Mouse (Mus musculus) left cerebral cortex, adult 8-10 months (tissue): ENCODE data around the gene Tmem107. TPM values are rescaled to one million over a fixed set of nuclear protein-coding genes. Genes with fewer than 3 reads are reported as not detected.
A peak's percentile ranks its signal among the peaks of the same experiment; 100 is the strongest.

ENCODE experiments used
- DNase-seq, 2 experiments: peaks; one replicate each; pipeline ENCODE4 v3.0.0; 2022; ENCODE audit warnings: low spot score in 2 of 2
- total RNA-seq, 4 experiments: library from RNA; stranded (reverse); gene quantifications; 2 replicates each; pipeline ENCODE4 v1.2.4; 2022

Gene Tmem107
- total RNA-seq, 4 experiments from 2014 or later, result 15.2 to 19.4 (median 17.1) TPM

DNA sequence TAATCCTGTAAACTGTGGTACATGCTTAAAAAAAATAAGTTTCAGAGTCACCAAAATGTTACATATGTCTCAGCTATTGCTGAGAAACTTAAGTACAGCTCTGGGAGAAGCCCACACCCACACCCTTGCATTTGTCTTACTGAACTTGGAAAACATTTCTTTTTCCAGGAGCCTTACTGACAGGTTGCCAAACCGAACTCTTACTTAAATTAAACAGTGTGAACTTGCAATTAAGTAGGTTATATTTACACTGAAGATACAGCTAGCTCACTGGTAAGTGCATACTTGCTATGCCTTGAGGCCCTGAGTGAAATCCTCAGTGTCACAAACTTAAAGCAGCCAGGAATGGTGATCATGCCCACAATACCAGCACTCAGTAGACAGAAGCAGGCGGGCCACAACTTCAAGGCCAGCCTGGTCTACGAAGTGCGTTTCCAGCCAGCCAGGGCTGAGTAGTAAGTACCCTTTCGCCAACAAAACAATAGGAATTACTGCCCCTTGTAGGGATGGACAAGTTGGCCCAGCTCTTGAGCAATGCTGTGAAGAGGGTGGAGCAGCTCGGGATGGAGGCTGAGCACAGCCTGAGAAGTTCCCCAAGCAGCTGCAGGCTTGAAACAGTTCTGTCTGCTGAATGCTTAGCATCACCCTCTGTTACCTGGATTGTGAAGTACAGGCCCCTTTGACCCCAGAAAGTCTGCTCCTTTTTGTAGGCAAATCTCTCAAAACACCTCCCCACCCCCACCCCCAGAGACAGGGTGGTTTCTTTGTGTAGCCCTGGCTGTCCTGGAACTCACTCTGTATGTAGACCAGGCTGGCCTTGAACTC lies 3.6 kb downstream of the Tmem107 start:
- no peak for DNase-seq

DNA sequence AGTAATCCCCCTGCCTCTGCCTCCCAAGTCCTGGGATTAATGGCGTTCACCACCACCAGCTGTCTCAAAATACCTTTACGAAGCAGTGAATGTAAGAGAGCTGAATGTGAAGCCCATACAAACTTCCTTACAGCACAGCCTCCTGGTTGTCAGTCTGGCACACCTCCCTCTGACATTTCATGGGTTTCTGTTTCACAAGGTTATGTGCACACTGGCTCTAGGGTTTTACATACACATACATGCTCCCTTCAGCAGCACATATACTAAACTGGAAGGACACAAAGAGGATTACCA lies 4.1 kb downstream of the Tmem107 start:
- no peak for DNase-seq

DNA sequence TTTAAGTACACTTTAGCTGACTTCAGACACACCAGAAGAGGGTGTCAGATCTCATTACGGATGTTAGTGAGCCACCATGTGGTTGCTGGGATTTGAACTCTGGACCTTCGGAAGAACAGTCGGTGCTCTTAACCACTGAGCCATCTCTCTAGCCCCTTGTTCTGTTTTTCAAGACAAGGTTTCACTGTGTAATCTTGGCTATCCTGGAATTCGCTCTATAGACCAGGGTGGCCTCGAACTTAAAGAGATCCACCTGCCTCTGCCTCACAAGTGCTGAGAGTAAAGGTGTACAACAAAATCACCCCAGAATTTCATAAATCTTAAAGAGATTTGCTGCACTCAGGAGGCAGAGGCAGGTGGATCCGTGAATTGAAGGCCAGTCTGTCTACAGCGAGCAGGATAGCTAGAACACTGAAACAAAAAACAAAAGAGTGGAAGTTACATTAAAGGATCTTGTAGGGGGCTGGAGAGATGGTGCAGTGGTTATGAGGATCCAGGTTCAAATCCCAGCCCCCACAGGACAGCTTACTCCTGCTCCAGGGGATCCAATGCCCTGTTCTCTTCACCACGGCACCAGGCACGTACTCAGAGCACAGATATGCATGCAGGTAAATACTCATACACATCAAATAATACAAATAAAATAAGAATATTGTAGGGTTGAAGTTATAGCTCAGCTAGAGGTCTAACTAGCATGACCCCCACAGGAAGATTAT lies 5.3 kb downstream of the Tmem107 start:
- no peak for DNase-seq

DNA sequence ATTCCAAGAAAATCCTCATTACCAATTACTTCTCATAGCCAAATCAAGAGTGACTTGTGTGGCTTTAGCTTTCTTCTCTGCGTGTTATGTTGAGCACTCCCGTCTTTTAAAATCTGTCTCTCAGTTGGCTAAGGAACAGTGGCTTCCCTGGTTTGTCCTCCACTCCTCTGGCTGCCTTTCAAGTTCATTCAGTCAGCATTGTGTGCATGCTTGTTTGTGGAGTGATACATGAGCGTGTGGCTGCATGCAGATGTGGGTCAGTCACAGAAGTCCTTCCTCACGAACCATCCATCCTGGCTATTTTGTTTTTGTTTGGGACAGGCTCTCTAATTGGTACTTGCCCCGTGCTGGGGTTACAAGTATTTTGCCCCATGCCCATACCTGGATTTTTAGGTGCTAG lies 6.0 kb downstream of the Tmem107 start:
- DNase-seq, result no peak

DNA sequence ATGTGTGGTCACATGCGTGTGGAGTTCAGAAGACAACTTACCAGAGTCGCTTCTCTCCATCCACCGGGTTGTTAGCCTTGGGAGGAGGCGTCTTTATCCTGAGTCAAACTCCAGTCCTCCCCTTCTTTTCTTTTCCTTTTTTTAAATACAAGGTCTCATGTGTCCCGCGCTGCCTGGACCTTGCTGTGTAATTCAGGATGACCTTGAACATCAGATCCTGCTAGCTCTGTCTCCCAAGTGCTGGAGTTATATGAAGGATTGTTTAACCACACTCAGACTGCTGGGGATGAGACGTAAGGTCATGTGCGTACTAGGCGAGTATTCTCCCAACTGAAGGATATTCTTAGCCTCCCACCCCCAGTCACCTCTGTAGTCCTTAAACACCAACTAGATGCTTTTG lies 6.7 kb downstream of the Tmem107 start:
- DNase-seq, result no peak

DNA sequence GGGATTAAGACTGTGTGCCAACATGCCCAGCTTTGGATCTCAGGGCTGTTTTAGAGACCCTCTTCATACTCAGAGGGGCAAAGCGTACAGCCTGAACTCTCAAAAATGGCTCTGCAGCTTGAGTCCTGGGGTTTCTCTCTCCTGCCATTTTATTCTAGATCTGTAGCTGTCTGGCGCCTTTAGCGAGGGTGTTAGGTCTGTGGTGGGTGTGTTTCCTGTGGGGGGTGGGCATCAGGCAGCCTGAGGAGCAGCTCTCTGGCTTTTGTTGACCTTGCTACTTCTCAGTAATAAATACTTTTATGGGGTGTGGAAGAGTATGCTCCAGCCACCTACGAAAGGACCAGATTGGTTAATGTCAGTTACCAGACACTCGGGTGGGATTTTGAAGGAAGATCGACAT lies 7.4 kb downstream of the Tmem107 start:
- no peak for DNase-seq

DNA sequence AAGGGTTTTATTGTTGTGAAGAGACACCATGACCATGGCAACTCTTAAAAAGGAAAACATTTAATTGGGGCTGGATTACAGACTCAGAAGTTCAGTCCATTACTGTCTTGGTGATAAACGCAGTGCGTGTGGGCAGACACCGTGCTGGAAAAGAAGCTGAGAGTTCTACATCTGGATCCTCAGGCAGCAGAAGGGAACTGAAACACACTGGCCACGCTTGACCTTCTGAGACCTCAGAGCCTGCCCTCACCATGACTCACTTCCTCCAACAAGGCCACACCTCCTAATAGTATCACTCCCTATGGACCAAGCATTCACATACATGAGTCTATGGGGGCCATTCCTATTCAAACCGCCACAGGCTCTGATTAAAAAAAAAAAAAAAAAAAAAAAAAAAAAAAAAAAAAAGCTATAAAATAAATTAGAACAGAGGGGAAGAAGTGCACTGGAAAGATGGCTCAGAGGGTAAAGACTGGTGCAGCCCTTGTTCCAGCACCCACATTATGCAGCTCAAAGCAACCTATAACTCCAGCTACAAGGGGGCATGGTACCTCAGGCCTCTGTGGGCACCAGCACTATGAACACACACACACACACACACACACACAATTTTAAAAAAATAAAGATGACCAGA lies 8.3 kb downstream of the Tmem107 start:
- DNase-seq, result no peak

DNA sequence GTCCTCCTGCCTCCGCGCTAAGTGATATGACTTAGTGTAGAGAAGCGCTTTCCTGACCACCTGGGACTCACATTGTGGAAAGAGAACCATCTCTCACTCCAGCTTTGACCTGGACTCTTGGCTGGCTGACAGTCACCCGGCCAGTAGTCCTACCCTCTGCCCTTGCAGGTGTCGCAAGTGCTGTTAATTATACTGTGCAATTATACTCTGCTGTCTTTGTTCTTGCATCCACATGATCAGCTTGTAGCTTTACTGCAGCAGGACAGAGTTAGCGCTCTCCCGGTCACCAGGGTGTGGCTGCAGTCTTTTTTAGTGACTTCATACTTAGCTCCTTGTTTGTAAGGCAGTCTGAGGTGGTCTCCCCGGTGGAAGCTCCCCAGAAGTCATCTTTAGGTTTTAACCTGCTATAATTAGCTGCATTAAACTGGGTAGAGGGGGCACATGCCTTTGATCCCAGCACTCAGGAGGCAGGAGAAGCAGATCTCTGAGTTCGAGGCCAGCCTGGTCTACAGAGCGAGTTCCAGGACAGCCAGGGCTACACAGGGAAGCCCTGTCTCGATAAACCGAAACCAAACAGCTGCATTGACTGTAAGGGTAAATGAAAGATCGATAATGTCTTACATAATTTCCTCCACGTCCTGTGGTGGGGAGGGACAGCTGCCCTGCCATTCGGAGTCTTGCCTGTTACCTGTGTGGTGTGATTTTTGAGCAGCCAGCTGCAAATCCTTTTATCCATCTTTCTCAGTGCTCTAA lies 9.7 kb downstream of the Tmem107 start:
- no peak for DNase-seq

DNA sequence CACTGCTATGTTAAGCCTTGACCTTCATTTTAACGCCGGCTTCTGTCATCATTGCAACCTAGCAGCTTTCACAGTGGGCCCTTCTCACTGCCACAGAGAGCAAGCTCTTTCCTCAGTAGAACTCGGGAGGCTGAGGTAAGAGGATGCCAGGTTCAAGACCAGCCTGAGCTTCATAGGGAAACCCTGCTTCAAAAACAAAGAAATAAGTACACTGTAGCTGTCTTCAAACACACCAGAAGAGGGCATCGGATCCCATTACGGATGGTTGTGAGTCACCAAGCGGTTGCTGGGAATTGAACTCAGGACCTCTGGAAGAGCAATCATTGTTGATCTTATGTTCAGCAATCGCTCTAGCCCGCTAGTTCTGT lies 10.2 kb downstream of the Tmem107 start:
- DNase-seq, result no peak

DNA sequence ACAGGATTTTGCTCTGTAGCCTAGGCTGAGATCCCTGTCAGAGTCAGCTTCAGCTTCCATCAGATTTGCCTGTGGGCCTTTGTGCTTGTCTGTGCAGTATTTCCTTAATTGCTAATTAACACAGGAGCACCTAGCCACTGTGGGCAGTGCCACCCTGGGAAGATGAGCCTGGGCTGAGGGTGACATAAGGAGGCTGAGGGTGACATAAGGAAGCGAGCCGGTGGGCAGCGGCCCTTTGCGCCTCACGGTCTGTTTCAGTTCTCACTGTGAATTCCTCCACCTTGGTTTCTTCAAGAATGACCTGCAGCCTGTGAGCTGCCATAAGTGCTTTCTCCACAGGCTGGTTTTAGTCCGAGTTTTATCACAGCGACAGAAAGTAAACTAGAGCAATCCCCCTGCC lies 11.0 kb downstream of the Tmem107 start:
- no peak for DNase-seq

DNA sequence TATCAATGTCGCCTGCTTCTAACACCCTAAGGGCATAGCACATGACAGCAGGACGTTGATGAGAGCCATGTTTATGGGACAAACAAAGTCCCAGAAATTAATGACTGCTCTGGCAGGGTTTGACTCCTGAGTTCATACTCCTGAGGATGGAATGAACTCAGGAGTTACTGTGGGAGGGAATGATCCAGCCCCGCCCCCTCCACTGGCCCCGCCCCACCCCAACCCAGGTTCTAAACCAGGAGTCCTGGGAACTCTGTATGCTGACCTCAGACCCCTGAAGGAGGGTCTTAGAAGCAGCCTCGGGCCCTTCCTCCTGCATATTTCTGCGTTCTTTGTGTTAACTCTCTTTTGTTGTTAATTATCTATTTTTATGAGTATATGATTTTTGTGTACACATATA lies 15.0 kb downstream of the Tmem107 start:
- DNase-seq, result no peak

DNA sequence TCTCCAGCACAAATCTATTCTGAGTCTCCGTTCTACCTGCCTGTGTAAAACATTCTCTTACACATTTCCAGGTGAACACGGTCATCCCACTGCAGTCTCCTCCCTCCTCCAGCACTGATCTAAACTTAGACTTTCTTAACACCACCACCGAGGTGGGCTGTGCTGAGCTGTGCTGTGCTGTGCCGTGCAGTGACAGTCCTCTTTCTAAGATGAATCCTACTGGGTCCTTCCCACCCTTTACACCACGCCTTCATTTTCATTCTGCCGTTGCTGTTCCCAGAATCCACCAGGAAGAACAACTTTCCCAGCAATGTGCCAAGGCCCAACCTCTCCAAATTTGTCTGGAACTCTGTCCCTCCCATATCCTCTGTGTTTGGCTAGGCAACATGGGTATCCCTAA lies 15.8 kb downstream of the Tmem107 start:
- peak in 1 of 2 experiments; percentile 78 for DNase-seq

DNA sequence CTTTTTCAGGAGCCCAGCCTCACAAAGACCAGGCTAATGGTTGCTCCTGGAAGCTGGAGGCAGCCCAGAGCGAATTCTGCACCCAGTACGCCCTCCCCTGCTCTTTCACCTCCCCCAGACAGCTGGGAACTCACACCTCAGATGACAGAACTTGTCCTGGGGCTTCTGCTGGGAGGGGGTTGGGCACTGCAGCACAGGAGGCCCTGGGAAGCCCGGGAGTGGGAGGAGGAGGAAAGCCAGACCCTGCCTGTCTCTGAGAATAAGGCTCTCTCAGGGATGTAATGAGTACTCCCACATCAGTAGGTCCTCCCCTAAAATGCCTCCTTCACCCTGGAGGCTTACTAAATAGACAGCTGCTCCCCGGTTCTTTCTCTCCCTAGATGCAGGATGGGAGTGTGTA lies 16.5 kb downstream of the Tmem107 start:
- DNase-seq, result no peak

DNA sequence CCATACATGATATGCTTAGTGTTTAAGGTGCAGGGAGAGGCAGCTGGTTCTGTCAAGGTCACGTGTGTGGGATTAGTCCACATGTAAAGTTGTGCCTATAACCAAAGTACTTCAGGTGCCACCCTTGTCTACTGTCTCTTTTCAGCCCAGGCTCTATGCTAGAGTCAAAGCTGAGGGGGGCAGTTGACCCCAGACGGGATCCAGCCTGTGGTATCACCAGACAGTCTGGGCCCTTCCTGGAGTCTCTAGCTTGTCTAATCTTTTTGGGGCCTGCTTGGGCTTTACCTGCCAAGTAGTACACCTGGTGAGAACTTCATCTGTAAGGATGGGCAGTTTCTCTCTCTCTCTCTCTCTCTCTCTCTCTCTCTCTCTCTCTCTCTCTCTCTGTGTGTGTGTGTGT lies 17.0 kb downstream of the Tmem107 start:
- no peak for DNase-seq

DNA sequence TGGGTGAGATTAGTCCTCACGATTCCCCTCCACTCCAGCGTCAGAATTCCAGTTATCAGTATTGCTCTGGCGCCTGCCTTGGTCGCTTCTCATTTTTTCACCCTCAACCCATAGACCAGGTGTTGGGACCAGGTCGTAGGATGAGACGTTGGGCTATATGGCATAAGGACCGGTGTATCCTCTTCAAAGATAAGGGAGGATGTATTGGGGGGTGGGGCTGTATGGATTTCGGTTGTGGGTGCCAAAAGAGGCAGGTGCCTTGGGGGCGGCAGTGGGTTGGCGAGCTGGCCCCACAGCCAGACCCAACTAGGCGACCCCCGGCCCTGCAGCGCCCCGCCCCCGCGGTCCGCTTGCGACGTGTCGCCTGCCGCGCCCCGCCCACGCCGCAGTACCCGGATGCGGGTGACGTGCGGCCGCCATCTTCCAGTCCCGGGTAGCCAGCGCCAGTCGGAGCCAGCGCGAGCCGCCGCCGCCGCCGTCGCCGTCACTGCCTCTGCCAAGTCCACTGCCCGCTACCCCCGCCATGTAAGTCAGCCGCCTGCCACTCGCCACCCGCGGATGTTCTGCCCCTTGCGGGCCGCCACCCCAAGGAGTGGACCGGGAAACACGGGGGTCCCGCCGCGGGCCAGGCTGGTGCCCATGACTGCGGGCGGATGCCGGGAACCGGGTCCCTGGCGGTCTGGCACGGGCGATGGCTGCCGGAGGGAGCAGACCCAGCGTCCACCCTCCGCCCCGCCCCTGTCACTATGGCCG lies 17.7 kb downstream of the Tmem107 start, which contains the start of gene Vamp2:
Gene Vamp2, plus strand, starts transcription at position 388 of the 753 bp plus-strand sequence.
- DNase-seq, result peak; percentile 94 to 95

DNA sequence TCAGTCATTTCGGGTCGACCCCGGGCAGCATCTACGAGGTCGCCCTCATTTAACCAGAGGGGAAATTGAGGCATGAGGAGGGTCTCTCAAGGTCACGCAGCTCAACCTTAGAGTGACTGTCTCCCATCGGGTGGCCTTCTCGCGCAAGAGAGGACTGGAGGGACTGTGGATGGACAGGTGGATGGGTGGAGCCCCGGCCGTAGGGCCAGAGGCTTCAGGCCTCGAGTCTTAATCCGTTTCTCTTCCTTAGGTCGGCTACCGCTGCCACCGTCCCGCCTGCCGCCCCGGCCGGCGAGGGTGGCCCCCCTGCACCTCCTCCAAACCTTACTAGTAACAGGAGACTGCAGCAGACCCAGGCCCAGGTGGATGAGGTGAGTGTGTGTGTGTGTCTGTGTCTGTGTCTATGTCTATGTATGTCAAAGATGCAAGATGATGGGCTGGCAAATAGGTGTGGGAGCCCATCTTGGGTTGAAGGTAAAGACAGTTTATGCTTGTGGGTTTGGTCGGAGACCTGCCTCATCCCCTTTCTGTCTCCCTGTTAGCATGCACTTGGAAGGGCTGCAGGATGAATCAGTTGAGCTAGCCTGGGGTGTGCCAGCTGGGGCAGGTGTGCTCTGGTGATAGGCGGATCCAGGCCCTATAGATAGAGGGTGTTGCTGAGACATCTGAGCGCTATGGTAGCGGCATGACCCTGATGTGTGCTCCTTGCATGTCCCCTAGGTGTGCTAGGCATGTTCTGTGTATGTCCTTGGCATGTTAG lies 18.4 kb downstream of the Tmem107 start:
- no peak for DNase-seq

DNA sequence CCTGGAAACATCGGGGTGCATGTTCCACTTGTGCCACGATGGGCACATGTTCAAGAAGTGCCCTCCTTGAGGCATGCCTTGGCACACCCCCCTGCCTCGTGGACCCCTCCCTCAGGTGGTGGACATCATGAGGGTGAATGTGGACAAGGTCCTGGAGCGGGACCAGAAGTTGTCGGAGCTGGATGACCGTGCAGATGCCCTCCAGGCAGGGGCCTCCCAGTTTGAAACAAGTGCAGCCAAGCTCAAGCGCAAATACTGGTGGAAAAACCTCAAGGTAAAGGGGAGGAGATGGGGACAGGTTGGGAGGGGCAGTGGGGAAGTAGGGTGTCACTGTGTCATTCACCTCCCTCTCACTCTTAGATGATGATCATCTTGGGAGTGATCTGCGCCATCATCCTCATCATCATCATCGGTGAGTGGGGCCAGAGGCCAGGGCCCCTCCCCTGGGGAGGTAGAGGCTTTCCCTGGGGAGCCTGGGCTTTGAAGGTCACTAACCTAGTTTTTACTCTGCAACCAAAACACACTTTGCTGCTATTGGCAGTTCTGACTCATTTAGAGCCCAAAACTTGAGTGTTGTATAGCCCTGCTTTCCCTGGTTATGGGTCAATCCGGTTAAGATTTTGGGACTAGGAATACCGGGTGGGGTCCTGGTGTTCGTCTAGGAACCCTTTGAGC lies 19.1 kb downstream of the Tmem107 start:
- DNase-seq, result no peak

DNA sequence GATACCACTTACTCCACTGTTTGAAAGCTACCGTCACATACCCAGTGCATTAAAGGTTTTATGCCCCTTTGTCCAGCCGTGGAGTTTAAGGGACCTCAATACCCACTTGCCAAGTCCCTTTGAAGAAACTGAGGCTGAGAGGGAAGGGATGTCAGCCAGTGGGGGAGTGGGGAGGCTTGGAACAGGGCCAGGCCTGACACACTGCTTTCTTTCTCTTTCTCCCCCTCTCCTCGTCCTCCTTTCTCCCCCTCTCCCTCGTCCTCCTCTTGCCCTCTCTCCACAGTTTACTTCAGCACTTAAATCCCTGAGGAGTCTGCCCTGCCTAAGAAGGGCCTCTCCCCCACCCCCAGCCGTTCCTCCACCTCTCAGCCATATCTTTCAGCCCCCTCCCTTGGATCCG lies 19.8 kb downstream of the Tmem107 start:
- DNase-seq, result no peak

DNA sequence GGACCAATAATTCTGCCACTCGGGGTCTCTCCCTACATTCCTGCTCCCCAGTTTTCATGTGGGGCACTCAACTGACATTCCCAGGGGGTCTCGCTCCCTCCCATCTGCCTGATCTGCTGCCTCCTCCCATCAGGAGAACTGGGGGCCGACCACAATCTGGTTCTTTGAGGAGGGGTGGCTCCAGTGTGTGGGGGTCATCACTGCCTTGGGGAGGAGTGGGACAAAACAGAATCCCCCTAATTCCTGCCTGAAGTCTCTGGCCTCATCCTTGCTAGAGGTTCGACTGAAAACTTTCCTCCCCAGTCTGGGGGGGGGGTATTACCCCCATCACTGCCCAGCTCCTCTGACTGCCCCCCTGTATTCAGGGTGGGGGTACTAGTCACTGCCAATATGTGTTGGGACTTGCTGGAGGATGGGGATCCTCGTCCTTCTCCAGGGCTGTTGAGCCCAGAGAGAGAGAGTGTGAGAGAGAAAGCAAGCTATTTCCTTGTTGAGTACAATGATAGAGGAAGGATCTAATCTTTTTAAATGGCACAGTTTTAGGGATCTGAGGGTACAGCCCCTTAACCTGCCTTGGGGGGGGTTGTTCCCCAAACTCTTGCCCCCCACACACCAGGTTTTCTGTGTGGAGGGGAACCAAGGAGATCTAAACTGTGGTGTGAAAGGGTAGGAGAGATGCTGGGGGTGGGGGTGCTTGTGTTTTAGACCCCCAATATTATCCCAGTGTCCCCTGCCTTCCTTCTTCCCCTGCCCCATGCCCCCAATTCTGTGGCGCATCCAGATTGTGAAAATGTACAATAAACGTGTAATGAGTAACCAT lies 21.2 kb downstream of the Tmem107 start:
- no peak for DNase-seq
